Mouse (Mus musculus): ENCODE data around the gene Tff2. TPM values are rescaled to one million over a fixed set of nuclear protein-coding genes. Genes with fewer than 3 reads are reported as not detected.

Tff2 gene
- total RNA-seq, 1 experiment from 2014 or later, result not detected

DNA sequence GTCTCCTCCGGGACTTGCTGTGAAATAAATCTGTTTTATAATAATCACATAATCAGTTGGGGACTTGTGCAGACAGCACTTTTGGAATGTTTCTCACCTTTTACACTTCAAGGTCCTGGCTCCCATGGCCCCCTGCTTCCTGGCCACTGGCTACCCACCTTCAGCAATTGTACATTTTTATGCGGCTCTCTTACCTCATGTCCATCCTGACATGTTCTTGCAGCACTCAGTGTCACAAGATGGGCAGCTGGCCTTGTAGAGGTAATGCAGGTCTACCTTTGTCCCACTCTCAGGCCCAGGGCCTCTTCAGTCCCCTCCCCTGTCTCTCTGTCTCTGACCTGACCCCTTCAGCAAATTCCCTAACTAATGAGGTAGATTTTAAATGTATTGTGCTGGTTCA is 47.2 kb downstream of the Tff2 start:
- no peak for ATAC-seq (replicated peaks; ENCODE audit: insufficient number of reproducible peaks, low FRiP score, low TSS enrichment, poor library complexity, severe bottlenecking)

DNA sequence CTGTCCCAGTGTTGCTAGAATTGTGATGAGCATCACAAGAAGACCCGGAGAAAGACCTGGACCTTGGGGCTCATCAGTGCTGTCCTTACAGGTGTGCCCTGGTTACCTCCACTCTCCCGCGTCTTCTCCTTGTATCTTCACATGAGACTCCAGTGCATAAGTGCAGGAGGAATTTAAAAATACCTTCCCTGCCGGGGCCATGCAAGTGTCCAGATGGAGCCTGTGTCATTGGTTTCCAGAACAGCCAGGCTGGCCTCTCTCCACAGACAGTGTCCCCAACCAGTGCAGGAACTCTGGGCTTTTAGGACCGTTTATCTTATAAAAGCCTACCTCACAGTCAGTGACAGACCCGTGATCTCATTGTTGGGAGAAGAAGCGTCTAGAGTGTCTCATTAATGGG is 48.5 kb downstream of the Tff2 start:
- no peak for ATAC-seq (replicated peaks; ENCODE audit: insufficient number of reproducible peaks, low FRiP score, low TSS enrichment, poor library complexity, severe bottlenecking)

DNA sequence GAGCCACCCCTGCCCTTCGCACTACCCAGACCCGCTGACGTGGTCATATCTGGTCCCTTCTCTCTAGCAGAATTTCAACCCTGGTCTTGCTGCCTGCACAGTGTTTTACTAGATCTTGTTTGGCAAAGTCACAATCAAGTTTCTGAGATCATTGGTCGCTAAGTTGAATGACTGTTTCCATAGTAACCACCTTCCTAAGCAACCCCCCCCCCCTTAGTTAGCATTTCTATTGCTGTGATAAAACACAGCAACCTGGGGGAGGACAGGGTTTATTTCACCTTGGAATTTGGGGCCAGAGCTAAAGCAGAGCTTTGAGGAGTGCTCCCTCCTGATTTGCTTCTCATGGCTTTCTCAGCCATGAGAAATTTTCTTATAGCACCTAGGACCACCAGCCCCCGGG is 49.3 kb downstream of the Tff2 start:
- no peak for ATAC-seq (replicated peaks; ENCODE audit: insufficient number of reproducible peaks, low FRiP score, low TSS enrichment, poor library complexity, severe bottlenecking)

Other genes starting within 250 kb of the Tff2 start
- gene Glp1r, start 242.5 kb downstream of the Tff2 start, total RNA-seq (2017), result 0.19 TPM in 1 of 3 replicates, not detected in the others
- gene Umodl1, start 189.6 kb downstream of the Tff2 start, total RNA-seq (2017), result not detected in 3 replicates
- 67.2 to 83.6 TPM (median 68.0 TPM) in 3 replicates for gene Abcg1, start 86.6 kb downstream of the Tff2 start, total RNA-seq (2017)
- gene Tff3, start 14.6 kb downstream of the Tff2 start, total RNA-seq (2017), result not detected in 3 replicates
- gene Tff1, start 21.0 kb upstream of the Tff2 start, total RNA-seq (2017), result not detected in 3 replicates
- gene Tmprss3, start 54.7 kb upstream of the Tff2 start, total RNA-seq (2017), result 0.39 TPM in 1 of 3 replicates, not detected in the others
- gene Ubash3a, start 63.6 kb upstream of the Tff2 start, total RNA-seq (2017), result 6.3 to 14.3 TPM (median 9.2 TPM) in 3 replicates
- gene Rsph1, start 133.1 kb upstream of the Tff2 start, total RNA-seq (2017), result 1.2 TPM in 1 of 3 replicates, not detected in the others
- 7.3 to 22.9 TPM (median 9.3 TPM) in 3 replicates for gene Slc37a1, start 142.5 kb upstream of the Tff2 start, total RNA-seq (2017)
- gene Pde9a, start 241.9 kb upstream of the Tff2 start, total RNA-seq (2017), result not detected in 3 replicates

Data from monocyte, adult 5-6 weeks (primary cell).